Mouse (Mus musculus): Measurements from ENCODE around the gene Duoxa2. TPM values are rescaled to one million over a fixed set of nuclear protein-coding genes. Genes with fewer than 3 reads are reported as not detected.

The Duoxa2 gene
- not detected for total RNA-seq (2021)

DNA sequence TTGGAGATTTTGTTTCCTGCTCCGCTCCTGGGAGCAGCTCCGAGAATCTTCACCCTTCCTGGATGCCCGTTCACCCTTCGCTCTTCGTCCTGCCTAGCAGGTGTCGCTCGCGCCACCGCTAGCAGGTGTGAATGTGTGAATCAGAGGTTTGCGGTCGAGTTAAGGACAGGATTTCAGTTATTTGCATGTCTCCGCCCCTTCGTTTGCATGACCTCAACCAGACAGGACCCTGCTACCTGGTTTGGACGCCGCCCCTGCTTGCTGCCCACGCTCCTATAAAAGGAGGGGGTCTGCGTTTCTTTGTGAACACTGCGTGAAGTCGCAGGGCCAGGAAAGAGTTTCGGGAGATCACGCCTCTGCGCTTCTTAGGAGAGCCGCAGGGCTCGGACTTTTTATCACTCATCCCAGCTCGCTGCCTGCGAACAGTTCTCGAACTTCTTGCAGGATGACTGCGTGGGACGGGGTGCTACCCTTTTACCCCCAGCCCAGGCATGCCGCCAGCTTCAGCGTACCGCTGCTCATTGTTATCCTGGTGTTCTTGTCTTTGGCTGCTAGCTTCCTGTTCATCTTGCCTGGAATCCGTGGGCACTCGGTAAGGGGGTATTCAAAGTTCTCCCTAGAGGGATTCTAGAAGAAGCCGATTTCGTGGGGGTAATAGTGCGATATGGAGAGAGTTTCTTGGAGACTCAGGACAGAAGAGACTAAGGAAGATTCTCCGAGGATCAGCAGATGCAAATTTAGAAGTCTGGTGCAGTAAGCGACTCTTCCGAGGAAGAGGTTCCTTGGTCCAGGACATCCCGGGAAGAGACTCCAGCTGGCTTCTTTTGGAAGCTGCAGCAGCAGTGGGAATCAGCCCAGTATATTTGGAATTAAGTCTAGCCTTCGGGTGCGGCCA, at the start of gene Duoxa2:
Gene Duoxa2, plus strand, starts transcription at position 305 of the 895 bp plus-strand sequence.
- DNase-seq = peak; percentile 24 to 34
- intact Hi-C loops (cut with DNase I) = no loop called here

DNA sequence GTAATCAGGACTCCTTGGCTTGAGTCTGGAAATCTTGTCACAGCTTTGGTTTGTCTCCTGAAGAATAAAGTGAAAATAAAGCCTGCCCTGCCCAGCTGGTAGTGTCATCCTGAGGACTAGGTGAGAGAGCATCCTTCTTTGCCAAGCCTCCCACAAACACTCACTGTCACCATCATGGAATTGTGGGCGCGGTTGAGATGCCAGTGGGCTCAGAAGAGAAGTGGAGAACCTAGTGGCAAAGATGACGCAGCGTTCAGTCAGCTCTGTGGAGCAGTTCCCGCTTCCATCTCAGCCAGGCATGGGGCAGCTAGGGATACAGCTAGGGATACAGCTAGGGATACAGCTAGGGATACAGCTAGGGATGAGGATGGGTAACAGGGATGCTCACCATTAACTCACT, 42.7 kb upstream of the Duoxa2 start:
- no peak for DNase-seq
- intact Hi-C loops (cut with DNase I) = no loop called here

GRCm38 (mm10) chr2:122260729-122261128, 38.0 kb upstream of the Duoxa2 start:
- intact Hi-C loops (cut with DNase I) = no loop called here
- no peak for DNase-seq

DNA sequence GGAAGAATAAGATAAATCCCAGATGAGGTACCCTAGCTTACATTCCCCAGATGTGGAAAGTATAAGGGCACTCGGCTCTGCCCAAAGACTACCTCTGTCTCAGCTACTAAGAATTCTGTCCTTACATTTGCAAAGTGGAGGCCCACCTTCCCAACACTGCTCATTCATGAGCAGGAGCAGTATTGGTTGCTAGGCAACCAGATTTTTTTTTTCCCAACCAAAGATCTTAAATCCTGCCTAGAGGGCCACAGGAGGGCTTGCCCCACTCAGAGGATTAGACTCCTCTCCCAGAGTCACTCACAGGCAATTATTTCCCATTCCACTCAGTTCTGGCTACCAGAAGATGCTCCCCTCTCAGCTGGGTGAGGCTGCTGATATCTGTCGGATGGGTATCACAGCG, 34.0 kb upstream of the Duoxa2 start:
- intact Hi-C loops (cut with DNase I) = no loop called here
- no peak for DNase-seq

GRCm38 (mm10) chr2:122266407-122267193, 32.1 kb upstream of the Duoxa2 start:
- DNase-seq = no peak

GRCm38 (mm10) chr2:122278769-122279168, 19.9 kb upstream of the Duoxa2 start:
- intact Hi-C loops (cut with DNase I) = no loop called here
- no peak for DNase-seq

More at GRCm38 (mm10) chr2:122266407-122267193, 32.1 kb upstream of the Duoxa2 start:
- intact Hi-C loops (cut with DNase I) = no loop called here

DNA sequence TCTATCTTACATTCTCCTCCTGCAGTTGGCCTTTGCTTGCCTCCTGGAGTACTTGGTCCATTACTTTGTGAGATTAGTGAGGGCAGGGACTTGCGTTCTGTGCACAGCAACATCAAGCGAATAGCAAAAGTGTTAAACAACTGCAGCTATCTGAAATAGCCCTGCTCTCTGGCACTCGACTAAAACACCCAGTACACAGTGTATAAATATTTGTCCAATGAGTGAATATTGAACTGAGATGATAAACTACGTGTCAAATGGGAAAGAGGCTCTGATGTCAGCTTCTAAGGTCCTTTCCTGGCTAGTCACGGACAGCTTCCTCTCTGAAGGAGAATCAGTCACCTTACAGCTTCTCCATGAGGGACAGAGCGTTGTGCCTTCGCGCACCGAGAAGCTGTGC, 14.6 kb upstream of the Duoxa2 start:
- DNase-seq = no peak
- intact Hi-C loops (cut with DNase I) = no loop called here

- intact Hi-C loops (cut with DNase I) = no loop called here
- peak; percentile 41 to 63 for DNase-seq
These were observed 12.6 kb upstream of the Duoxa2 start for GRCm38 (mm10) chr2:122286137-122286536.

- intact Hi-C loops (cut with DNase I) = no loop called here
- no peak for DNase-seq
These were observed 3.8 kb upstream of the Duoxa2 start for GRCm38 (mm10) chr2:122294916-122295315.

DNA sequence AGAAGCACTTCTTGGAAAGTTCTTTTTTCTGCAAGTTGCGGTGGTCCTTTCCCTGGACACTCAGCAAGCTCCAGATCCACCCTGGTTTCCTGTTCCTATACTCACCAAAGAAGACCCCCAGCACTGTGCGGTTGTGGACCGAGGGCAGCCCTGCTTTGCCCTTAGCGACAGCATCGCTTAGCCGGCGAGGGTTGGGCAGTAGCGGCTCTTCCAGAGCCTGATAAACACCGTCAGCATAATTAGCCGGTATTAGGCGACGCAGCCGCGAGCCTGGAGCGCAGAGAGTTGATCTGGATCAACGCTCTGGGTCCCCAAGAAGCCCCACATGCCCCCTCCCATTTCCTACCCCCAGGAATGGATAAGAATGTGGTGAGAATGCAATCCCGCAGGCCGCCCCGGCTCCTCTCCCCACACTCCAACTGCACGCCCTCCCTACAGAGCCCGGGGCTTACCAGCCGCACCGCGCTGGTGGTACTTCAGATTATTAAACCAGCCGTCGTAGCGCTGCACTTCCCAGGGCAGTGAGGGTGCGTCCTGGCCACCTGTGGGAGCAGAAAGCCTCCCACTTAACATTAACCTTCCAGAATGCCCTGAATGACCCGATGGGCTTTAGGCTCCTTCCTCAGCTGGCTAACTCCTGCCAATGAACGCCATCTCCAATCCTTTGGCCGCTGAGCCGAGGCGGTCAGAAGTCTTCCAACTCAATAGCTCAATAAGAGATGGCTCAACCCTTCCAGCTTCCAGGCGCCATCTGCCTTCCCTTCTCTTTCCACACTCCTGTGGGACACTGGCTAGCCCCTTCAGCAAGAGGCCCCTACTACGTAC, 1.2 kb upstream of the Duoxa2 start:
- DNase-seq = no peak
- intact Hi-C loops (cut with DNase I) = loop anchor here (1.0 kb wide), 1 partner anchor 17 kb away; no protein-coding TSS in a partner anchor

- DNase-seq = no peak
- intact Hi-C loops (cut with DNase I) = no loop called here
These were observed 602 bp upstream of the Duoxa2 start, which contains the start of gene Duox2 for GRCm38 (mm10) chr2:122298096-122298499. Gene Duox2, minus strand, starts transcription at chr2:122298449.

- DNase-seq = no peak
- intact Hi-C loops (cut with DNase I) = loop anchor here (5.0 kb wide), 3 partner anchors 58 to 257 kb away; no protein-coding TSS in a partner anchor
These were observed 1.4 kb downstream of the Duoxa2 start for GRCm38 (mm10) chr2:122299911-122300655.

DNA sequence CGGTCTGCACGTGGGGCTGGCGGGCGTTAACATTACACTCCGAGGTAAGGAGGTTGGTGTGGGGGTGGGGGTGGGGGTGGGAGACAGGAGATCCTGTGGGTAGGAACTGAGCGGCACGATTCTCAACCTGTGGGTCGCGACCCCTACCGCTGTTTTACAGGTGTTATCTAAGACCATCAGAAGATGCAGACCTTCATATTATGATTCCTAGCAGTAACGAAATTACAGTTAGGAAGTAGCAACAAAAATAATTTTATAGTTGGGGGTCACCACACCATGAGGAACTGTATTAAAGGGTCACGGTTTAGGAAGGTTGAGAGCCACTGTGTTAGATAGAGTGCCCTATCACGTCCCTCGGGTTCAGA, 1.9 kb downstream of the Duoxa2 start:
- DNase-seq = no peak
- intact Hi-C loops (cut with DNase I) = loop anchor here (5.0 kb wide), 3 partner anchors 58 to 257 kb away; no protein-coding TSS in a partner anchor

GRCm38 (mm10) chr2:122301081-122301920, 2.6 kb downstream of the Duoxa2 start:
- intact Hi-C loops (cut with DNase I) = loop anchor here (5.0 kb wide), 3 partner anchors 59 to 256 kb away; no protein-coding TSS in a partner anchor
- peak; percentile 34 to 46 for DNase-seq

- intact Hi-C loops (cut with DNase I) = loop anchor here (5.0 kb wide), 3 partner anchors 60 to 255 kb away; no protein-coding TSS in a partner anchor
These were observed 3.3 kb downstream of the Duoxa2 start for GRCm38 (mm10) chr2:122301921-122302573.

DNA sequence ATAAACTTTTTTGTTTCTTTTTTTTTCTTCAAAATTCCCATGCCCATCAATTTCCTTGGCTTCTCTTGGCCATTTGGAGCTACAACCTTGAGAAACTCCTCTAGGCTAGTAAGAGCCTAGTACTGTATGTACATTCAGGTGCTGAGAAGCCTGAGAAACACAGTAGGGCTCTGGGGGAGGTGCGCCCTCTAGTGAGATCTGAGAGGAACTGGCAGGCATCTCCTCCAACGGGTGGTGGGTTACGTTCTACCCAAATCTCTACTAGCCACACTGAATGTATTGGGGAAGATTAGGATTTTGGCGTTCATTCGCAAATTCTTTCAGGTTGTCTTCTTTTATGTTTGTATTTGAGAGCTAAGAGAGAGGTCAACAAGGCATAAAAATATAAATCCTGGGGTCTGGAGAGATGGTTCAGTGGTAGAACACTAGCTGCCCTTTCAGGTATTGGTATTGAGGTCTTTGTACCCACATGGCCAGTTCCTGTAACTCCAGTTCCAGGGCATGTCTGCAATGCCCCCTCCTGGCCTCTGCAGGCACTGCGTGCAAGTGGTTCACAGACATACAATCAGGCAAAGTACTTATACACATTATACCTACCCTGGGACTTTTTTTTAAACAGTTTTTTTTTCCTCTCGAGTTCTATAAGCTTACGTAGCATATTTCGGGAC, 4.0 kb downstream of the Duoxa2 start:
- DNase-seq = peak; percentile 69 to 80
- intact Hi-C loops (cut with DNase I) = loop anchor here (1.0 to 5.0 kb wide), 4 partner anchors 60 to 255 kb away; no protein-coding TSS in a partner anchor

More at GRCm38 (mm10) chr2:122301921-122302573, 3.3 kb downstream of the Duoxa2 start:
- DNase-seq = no peak

GRCm38 (mm10) chr2:122304544-122304943, 5.8 kb downstream of the Duoxa2 start:
- intact Hi-C loops (cut with DNase I) = loop anchor here (5.0 kb wide), 3 partner anchors 62 to 253 kb away; no protein-coding TSS in a partner anchor
- no peak for DNase-seq

Data from heart, postnatal 10 days (tissue).